Mouse (Mus musculus) C2C12 (cell line): ENCODE data around the gene Bcl2l15. TPM values are rescaled to one million over a fixed set of nuclear protein-coding genes. Genes with fewer than 3 reads are reported as not detected.
A peak's percentile ranks its signal among the peaks of the same experiment; 100 is the strongest.
"Not testable (repeated sequence)": the region's sequence is repeated elsewhere in the genome, so short reads cannot be mapped to it uniquely, and the experiment has no call there.

Source experiments
- H3K27me3 ChIP-seq: one replicate; pipeline ENCODE4 v1.6.1; 2011; ENCODE audit not compliant: control insufficient read depth, insufficient read depth, insufficient read length
- H3K36me3 ChIP-seq: one replicate; pipeline ENCODE4 v1.6.1; 2011; ENCODE audit not compliant: control insufficient read depth, insufficient read depth
- H3K4me3 ChIP-seq: one replicate; pipeline ENCODE4 v1.5.1; 2011; ENCODE audit warnings: mild to moderate bottlenecking, control low read depth; ENCODE audit not compliant: poor library complexity, insufficient read depth, severe bottlenecking
- H3K79me2 ChIP-seq: one replicate; pipeline ENCODE4 v1.6.1; 2011; ENCODE audit not compliant: control insufficient read depth, insufficient read depth
- H3K79me3 ChIP-seq: one replicate; pipeline ENCODE4 v1.6.1; 2011; ENCODE audit warnings: low read depth, control low read depth
- H3ac ChIP-seq: one replicate; pipeline ENCODE3; 2011; ENCODE audit warnings: low read depth; ENCODE audit not compliant: control insufficient read depth, insufficient read length
- CEBPB ChIP-seq: IDR thresholded peaks from one replicate; pipeline ENCODE4 v1.6.1; 2011; ENCODE audit warnings: low read depth, mild to moderate bottlenecking, control low read depth, moderate library complexity
- CTCF ChIP-seq: IDR thresholded peaks from one replicate; pipeline ENCODE4 v1.5.1; 2011; ENCODE audit not compliant: control insufficient read depth, insufficient read depth, insufficient read length
- FOSL1 ChIP-seq: IDR thresholded peaks from one replicate; pipeline ENCODE4 v1.8.0; 2011; ENCODE audit warnings: mild to moderate bottlenecking, low read length; ENCODE audit not compliant: poor library complexity, insufficient read depth, severe bottlenecking
- MAX ChIP-seq: IDR thresholded peaks from one replicate; pipeline ENCODE4 v1.6.1; 2011; ENCODE audit warnings: mild to moderate bottlenecking, control low read depth
- MYOD1 ChIP-seq: IDR thresholded peaks from one replicate; pipeline ENCODE4 v1.6.1; 2011; ENCODE audit warnings: low read depth; ENCODE audit not compliant: control insufficient read depth, insufficient read length
- MYOG ChIP-seq: IDR thresholded peaks from one replicate; pipeline ENCODE4 v1.6.1; 2011; ENCODE audit not compliant: control insufficient read depth, insufficient read length; ENCODE audit errors: extremely low read depth
- USF1 ChIP-seq: IDR thresholded peaks from one replicate; pipeline ENCODE4 v1.6.1; 2011; ENCODE audit warnings: low read depth, mild to moderate bottlenecking, control low read depth, moderate library complexity
- polyA plus RNA-seq: library from polyadenylated mRNA; unstranded; fragments of >200 nt; fragmentation: generic; extraction: Trizol; gene quantifications from one replicate; pipeline ENCODE4 v1.2.1, GENCODE M21; 2012; ENCODE audit warnings: missing spikeins

The Bcl2l15 gene
- polyA plus RNA-seq, 1 experiment: 0.37 TPM

GRCm38 (mm10) chr3:103810967-103811366 is 21.4 kb upstream of the Bcl2l15 start:
- no peak overlapping the region for H3ac ChIP-seq
- peaks cover 8% of the 10 kb centered on the region for H3K79me3 ChIP-seq
- H3K36me3 ChIP-seq: peaks cover 18% of the 10 kb centered on the region
- TF ChIP-seq CEBPB (no peak), CTCF (no peak), FOSL1 (no peak), USF1 (no peak), MYOD1 (no peak), MYOG (no peak), MAX (no peak)
- H3K79me2 ChIP-seq: peaks cover 24% of the 10 kb centered on the region
- H3K27me3 ChIP-seq: no peaks in the 10 kb centered on the region
- H3K4me3 ChIP-seq: no peak overlapping the region

GRCm38 (mm10) chr3:103827548-103827947 is 4.9 kb upstream of the Bcl2l15 start:
- no peak overlapping the region for H3K4me3 ChIP-seq
- H3K27me3 ChIP-seq: no peaks in the 10 kb centered on the region
- TF ChIP-seq USF1 (no peak), MYOG (no peak), CTCF (no peak), FOSL1 (no peak)

GRCm38 (mm10) chr3:103829036-103829435 is 3.4 kb upstream of the Bcl2l15 start:
- H3K27me3 ChIP-seq: no peaks in the 10 kb centered on the region
- no peaks in the 10 kb centered on the region for H3K36me3 ChIP-seq
- TF ChIP-seq CTCF (no peak), USF1 (no peak), MAX (no peak), CEBPB (no peak), FOSL1 (no peak), MYOG (no peak), MYOD1 (no peak)
- no peaks in the 10 kb centered on the region for H3K79me3 ChIP-seq
- H3K4me3 ChIP-seq: no peak overlapping the region
- H3K79me2 ChIP-seq: no peaks in the 10 kb centered on the region
- no peak overlapping the region for H3ac ChIP-seq

More at GRCm38 (mm10) chr3:103827548-103827947, 4.9 kb upstream of the Bcl2l15 start:
- Histone ChIP-seq H3K79me2 (no peaks in the 10 kb centered on the region), H3ac (no peak overlapping the region), H3K79me3 (no peaks in the 10 kb centered on the region), H3K36me3 (no peaks in the 10 kb centered on the region)

- H3K4me3 ChIP-seq, H3K79me2 ChIP-seq, H3ac ChIP-seq, H3K79me3 ChIP-seq, H3K27me3 ChIP-seq, H3K36me3 ChIP-seq: not testable (repeated sequence)
- TF ChIP-seq CEBPB: peak; percentile 48
Observed at GRCm38 (mm10) chr3:103830681-103831080, 1.7 kb upstream of the Bcl2l15 start.

- Histone ChIP-seq H3K79me2 (no peaks in the 10 kb centered on the region), H3ac (no peak overlapping the region), H3K4me3 (no peak overlapping the region), H3K79me3 (no peaks in the 10 kb centered on the region), H3K27me3 (no peaks in the 10 kb centered on the region), H3K36me3 (no peaks in the 10 kb centered on the region)
- TF ChIP-seq FOSL1 (no peak), USF1 (no peak), MYOD1 (no peak), MAX (no peak), CTCF (no peak), CEBPB (no peak), MYOG (no peak)
Observed at GRCm38 (mm10) chr3:103831146-103831545, 1.3 kb upstream of the Bcl2l15 start.

- H3K4me3 ChIP-seq: no peak overlapping the region
Observed at GRCm38 (mm10) chr3:103834001-103834400, 1.6 kb downstream of the Bcl2l15 start.

More at GRCm38 (mm10) chr3:103834001-103834400, 1.6 kb downstream of the Bcl2l15 start:
- H3K79me2 ChIP-seq: no peaks in the 10 kb centered on the region
- no peaks in the 10 kb centered on the region for H3K79me3 ChIP-seq
- no peak overlapping the region for H3ac ChIP-seq
- H3K27me3 ChIP-seq: no peaks in the 10 kb centered on the region
- TF ChIP-seq USF1: no peak
- no peak for TF ChIP-seq MAX
- no peak for TF ChIP-seq MYOD1
- no peak for TF ChIP-seq FOSL1
- no peak for TF ChIP-seq CTCF
- TF ChIP-seq MYOG: no peak
- TF ChIP-seq CEBPB: no peak
- H3K36me3 ChIP-seq: no peaks in the 10 kb centered on the region
